Mouse (Mus musculus) limb, embryonic 11.5 days (tissue): ENCODE results near the gene Dedd2. TPM values are rescaled to one million over a fixed set of nuclear protein-coding genes. Genes with fewer than 3 reads are reported as not detected.

Source experiments
- ATAC-seq: fragments of 200-750 bp; cut with Nextera tagmentation; 2 replicates; pipeline ENCODE4 v1.8.0; 2017; ENCODE audit warnings: low read depth; ENCODE audit not compliant: insufficient number of reproducible peaks, low FRiP score, low TSS enrichment
- DNase-seq: peaks from one replicate; pipeline ENCODE4 v3.0.0-alpha.2; 2015; ENCODE audit warnings: low spot score
- H3K27ac ChIP-seq: fragments of 300-500 bp; sonication (generic); replicated peaks from 2 replicates; pipeline ENCODE4 v1.5.1; 2014; ENCODE audit warnings: low read depth, mild to moderate bottlenecking, low read length
- H3K27me3 ChIP-seq: fragments of 300-500 bp; sonication (generic); 2 replicates; pipeline ENCODE4 v1.6.1; 2014; ENCODE audit warnings: mild to moderate bottlenecking, low read length, mixed read lengths; ENCODE audit not compliant: control insufficient read depth, insufficient read depth
- H3K36me3 ChIP-seq: fragments of 300-500 bp; sonication (generic); 2 replicates; pipeline ENCODE4 v1.6.1; 2014; ENCODE audit warnings: mild to moderate bottlenecking, low read length, moderate library complexity, mixed read lengths; ENCODE audit not compliant: control insufficient read depth, insufficient read depth
- H3K4me1 ChIP-seq: fragments of 300-500 bp; sonication (generic); 2 replicates; pipeline ENCODE4 v1.6.1; 2014; ENCODE audit warnings: low read length, mixed read lengths; ENCODE audit not compliant: control insufficient read depth, insufficient read depth
- H3K4me2 ChIP-seq: fragments of 300-500 bp; sonication (generic); 2 replicates; pipeline ENCODE4 v1.6.1; 2014; ENCODE audit warnings: low read depth, mild to moderate bottlenecking, moderate library complexity; ENCODE audit not compliant: severe bottlenecking
- H3K4me3 ChIP-seq: fragments of 300-500 bp; sonication (generic); 2 replicates; pipeline ENCODE4 v1.5.1; 2014; ENCODE audit warnings: low read depth, low read length
- H3K9ac ChIP-seq: fragments of 300-500 bp; sonication (generic); 2 replicates; pipeline ENCODE4 v1.6.1; 2014; ENCODE audit warnings: mild to moderate bottlenecking, low read length
- H3K9me3 ChIP-seq: fragments of 300-500 bp; sonication (generic); 2 replicates; pipeline ENCODE4 v1.6.1; 2016; ENCODE audit warnings: low read length; ENCODE audit not compliant: control insufficient read depth
- whole genome bisulfite sequencing: fragments of 180-500 bp; shearing (Covaris S2); extraction: QIAGEN DNeasy Blood & Tissue Kit; methylation state at CpG from one replicate; pipeline ENCODE4 v1.1.7; 2014; 5-methylcytosine and 5-hydroxymethylcytosine counted together
- polyA plus RNA-seq: library from polyadenylated mRNA; unstranded; fragments of >200 nt; fragmentation: Nextera tagmentation; extraction: Ambion mirVana; gene quantifications from 2 replicates; pipeline ENCODE4 v1.2.1, GENCODE M21; 2014

Gene Dedd2
- polyA plus RNA-seq, 1 experiment from 2014 or later: 9.9 TPM

- no peaks in the 10 kb centered on the region for H3K27me3 ChIP-seq
- no peak overlapping the region for H3K4me3 ChIP-seq
- peaks cover 7% of the 10 kb centered on the region; the same call in 1 of the 2 replicates for H3K4me1 ChIP-seq
- no peak for ATAC-seq
- no peaks in the 10 kb centered on the region for H3K9me3 ChIP-seq
- WGBS: 55% methylated on average over 7 of the region's 7 CpGs
- no peak overlapping the region for H3K27ac ChIP-seq
- no peak overlapping the region for H3K4me2 ChIP-seq
- H3K9ac ChIP-seq: no peak overlapping the region
- DNase-seq: no peak
- peaks cover 8% of the 10 kb centered on the region for H3K36me3 ChIP-seq
Observed at GRCm38 (mm10) chr7:25240631-25241030, 20.2 kb upstream of the Dedd2 start.

- H3K27me3 ChIP-seq: no peaks in the 10 kb centered on the region
- ATAC-seq (peak; percentile 40), DNase-seq (peak; percentile 83)
- H3K9me3 ChIP-seq: no peaks in the 10 kb centered on the region
- peaks cover 7% of the 10 kb centered on the region; the same call in 1 of the 2 replicates for H3K4me1 ChIP-seq
- H3K4me2 ChIP-seq: peak overlapping the region; percentile 80
- no peak overlapping the region for H3K27ac ChIP-seq
- no peak overlapping the region for H3K9ac ChIP-seq
- peaks cover 10% of the 10 kb centered on the region; the same call in 1 of the 2 replicates for H3K36me3 ChIP-seq
- 4% methylated on average over 30 of the region's 30 CpGs for WGBS
- peak overlapping the region; percentile 84 for H3K4me3 ChIP-seq
Observed at GRCm38 (mm10) chr7:25238829-25239623, 18.6 kb upstream of the Dedd2 start.

GRCm38 (mm10) chr7:25238015-25238706 is 17.7 kb upstream of the Dedd2 start:
- peaks cover 13% of the 10 kb centered on the region; the same call in 1 of the 2 replicates for H3K36me3 ChIP-seq
- peak overlapping the region; percentile 84 for H3K4me3 ChIP-seq
- ATAC-seq (peak; percentile 92), DNase-seq (peak; percentile 93)
- H3K4me1 ChIP-seq: peaks cover 7% of the 10 kb centered on the region; the same call in 1 of the 2 replicates
- H3K27me3 ChIP-seq: no peaks in the 10 kb centered on the region
- peak overlapping the region; percentile 80 for H3K4me2 ChIP-seq
- 0 out of 2 replicates have a peak overlapping the region, but pooled peaks have one; percentile 96 for H3K9ac ChIP-seq
- WGBS: 0% methylated on average over 23 of the region's 23 CpGs
- H3K27ac ChIP-seq: no peak overlapping the region
- no peaks in the 10 kb centered on the region for H3K9me3 ChIP-seq

GRCm38 (mm10) chr7:25237249-25238014 is 17.0 kb upstream of the Dedd2 start, which contains the start of gene Gsk3a:
TSS of gene Gsk3a (minus strand) at chr7:25237851.
- H3K4me3 ChIP-seq: peak within 1 kb of the TSS; percentile 84
- WGBS: under 1% methylated on average over 51 of the region's 76 CpGs
- H3K4me2 ChIP-seq: peak within 1 kb of the TSS; percentile 80
- ATAC-seq: peak; percentile 87
- no peaks in the 10 kb centered on the region for H3K9me3 ChIP-seq
- DNase-seq: peak; percentile 97
- peaks cover 7% of the 10 kb centered on the region; the same call in 1 of the 2 replicates for H3K4me1 ChIP-seq
- H3K27ac ChIP-seq: peak within 1 kb of the TSS; percentile 15; the same call in 1 of the 2 replicates
- H3K36me3 ChIP-seq: peaks cover 16% of the 10 kb centered on the region
- peak within 1 kb of the TSS; percentile 96 for H3K9ac ChIP-seq
- H3K27me3 ChIP-seq: no peaks in the 10 kb centered on the region

- Histone ChIP-seq H3K9ac (no peak overlapping the region), H3K4me1 (peaks cover 7% of the 10 kb centered on the region; the same call in 1 of the 2 replicates), H3K27ac (no peak overlapping the region), H3K36me3 (peaks cover 31% of the 10 kb centered on the region), H3K9me3 (no peaks in the 10 kb centered on the region), H3K4me3 (no peak overlapping the region), H3K4me2 (no peak overlapping the region), H3K27me3 (no peaks in the 10 kb centered on the region)
- 86% methylated on average over 5 of the region's 5 CpGs for WGBS
- DNase-seq (no peak), ATAC-seq (no peak)
Observed at GRCm38 (mm10) chr7:25235526-25235925, 15.1 kb upstream of the Dedd2 start.

GRCm38 (mm10) chr7:25233061-25233460 is 12.6 kb upstream of the Dedd2 start:
- Histone ChIP-seq H3K27ac (no peak overlapping the region), H3K27me3 (no peaks in the 10 kb centered on the region), H3K4me3 (no peak overlapping the region), H3K4me1 (peaks cover 7% of the 10 kb centered on the region; the same call in 1 of the 2 replicates), H3K4me2 (no peak overlapping the region), H3K36me3 (peaks cover 51% of the 10 kb centered on the region), H3K9ac (no peak overlapping the region), H3K9me3 (no peaks in the 10 kb centered on the region)
- DNase-seq (no peak), ATAC-seq (no peak)
- WGBS: 78% methylated on average over 2 of the region's 2 CpGs

- 67% methylated on average over 5 of the region's 5 CpGs for WGBS
- H3K4me2 ChIP-seq: no peak overlapping the region
- H3K9me3 ChIP-seq: no peaks in the 10 kb centered on the region
- no peaks in the 10 kb centered on the region for H3K27me3 ChIP-seq
- no peak for ATAC-seq
- no peak overlapping the region for H3K27ac ChIP-seq
- H3K36me3 ChIP-seq: peaks cover 57% of the 10 kb centered on the region
- H3K4me3 ChIP-seq: no peak overlapping the region; the same call in 1 of the 2 replicates
- H3K9ac ChIP-seq: no peak overlapping the region
- no peak for DNase-seq
- peaks cover 7% of the 10 kb centered on the region; the same call in 1 of the 2 replicates for H3K4me1 ChIP-seq
Observed at GRCm38 (mm10) chr7:25232101-25232648, 11.8 kb upstream of the Dedd2 start.
